Mouse (Mus musculus): Measurements from ENCODE around the gene Dzip1.

Dzip1 gene

DNA sequence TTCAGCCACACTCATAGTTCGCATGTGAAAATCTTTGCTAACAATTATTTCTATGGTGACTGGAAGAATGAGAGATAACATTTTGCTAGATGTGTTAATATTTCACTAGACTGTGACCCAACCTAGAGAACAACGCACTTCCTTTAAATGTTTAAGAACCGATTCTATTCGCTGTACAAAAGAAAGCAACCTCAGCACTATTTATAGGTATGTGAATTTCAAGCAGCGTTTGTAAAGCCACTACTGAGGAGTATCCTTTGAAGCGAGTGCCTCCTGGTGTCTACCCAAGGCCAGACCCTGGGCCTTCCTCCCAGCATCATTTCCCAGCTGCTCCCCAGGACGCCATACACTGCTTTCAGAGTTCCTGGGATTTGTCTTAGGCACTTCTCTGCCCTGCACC is 4.6 kb downstream of the Dzip1 start:
- DNase-seq: no peak

DNA sequence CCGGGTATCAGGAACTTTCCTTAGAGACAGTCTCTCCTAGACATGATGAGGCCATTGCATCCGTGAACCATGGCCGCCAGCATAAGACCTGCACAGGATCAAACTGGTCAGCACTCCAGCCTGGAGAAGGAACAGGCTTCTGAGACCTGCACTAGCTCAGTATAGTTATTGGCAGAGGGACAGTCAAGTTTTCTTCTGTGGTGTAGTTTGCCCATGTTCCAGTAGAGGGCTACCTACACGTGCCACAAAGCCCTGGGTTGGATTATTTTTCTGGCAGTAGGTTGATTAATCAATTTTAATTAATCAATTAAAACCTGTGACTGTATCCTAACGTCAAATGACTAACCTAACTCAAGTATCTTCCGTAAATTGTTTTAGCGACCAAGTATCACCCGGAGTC is 6.2 kb downstream of the Dzip1 start:
- DNase-seq: peak; percentile 51

GRCm38 (mm10) chr14:118913651-118914050 is 11.6 kb downstream of the Dzip1 start:
- no peak for DNase-seq

DNA sequence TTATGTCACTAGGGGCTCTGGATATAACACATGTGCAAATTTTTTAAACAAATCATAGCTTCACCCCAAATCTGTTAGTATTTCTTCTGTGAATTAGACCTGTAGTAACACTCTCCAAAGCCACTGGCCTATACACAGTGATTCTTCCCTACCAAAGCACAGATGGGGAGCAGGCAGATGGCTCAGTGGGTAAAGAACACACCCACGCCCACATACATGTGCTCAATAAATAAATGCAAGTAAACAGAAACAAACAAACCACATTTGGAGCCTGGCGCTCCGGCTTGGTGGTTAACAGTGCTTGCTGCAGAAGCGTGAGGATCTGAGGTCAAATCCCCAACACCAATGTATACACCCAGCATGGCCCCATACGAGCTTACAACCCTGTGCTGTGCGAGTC is 13.7 kb downstream of the Dzip1 start:
- DNase-seq: no peak

- DNase-seq: peak; percentile 80
Observed at GRCm38 (mm10) chr14:118910332-118911222, 14.7 kb downstream of the Dzip1 start.

DNA sequence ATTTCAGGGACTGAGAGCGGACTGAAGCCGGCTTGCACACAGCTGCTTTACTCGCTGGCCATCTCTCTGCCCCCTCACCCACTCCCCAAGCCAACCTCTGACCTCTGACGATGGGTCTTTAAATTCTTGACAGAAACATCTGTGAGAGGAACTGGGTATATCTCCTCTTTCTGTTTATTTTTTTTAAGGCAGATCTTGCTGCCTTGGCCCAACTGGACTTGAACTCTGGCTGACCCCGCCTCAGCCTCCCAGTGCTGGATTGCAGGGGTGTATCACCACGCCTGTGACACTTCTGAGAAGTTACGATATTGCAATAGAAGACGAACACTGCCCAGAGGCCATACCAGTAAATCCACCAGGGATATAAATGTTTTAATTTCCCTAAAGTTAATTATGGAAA is 15.4 kb downstream of the Dzip1 start:
- DNase-seq: no peak

- no peak for DNase-seq
Observed at GRCm38 (mm10) chr14:118907592-118907991, 17.7 kb downstream of the Dzip1 start.

- DNase-seq: no peak
Observed at GRCm38 (mm10) chr14:118903867-118904562, 21.2 kb downstream of the Dzip1 start.

DNA sequence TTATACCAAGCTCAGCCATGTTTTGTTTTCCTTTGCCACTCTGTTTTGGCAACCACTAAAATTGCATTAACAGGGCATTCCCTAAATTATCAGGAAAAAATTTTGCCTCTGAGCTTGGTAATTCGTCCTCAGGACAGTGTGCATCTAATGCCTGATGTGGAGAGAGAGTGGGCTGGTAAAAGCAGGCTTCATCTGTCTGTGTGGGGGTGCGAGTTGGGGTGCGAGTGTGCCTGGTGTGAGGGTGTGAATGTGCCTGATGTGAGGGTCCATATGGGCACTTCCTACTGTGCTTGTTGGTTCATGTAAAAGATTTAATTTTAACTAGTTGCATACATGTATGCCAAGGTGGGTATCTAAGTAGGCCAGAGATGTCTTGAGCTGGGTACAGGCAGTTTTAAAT is 21.9 kb downstream of the Dzip1 start:
- peak; percentile 51 for DNase-seq

GRCm38 (mm10) chr14:118900911-118901310 is 24.3 kb downstream of the Dzip1 start:
- DNase-seq: no peak

- no peak for DNase-seq
Observed at GRCm38 (mm10) chr14:118899940-118900339, 25.3 kb downstream of the Dzip1 start.

DNA sequence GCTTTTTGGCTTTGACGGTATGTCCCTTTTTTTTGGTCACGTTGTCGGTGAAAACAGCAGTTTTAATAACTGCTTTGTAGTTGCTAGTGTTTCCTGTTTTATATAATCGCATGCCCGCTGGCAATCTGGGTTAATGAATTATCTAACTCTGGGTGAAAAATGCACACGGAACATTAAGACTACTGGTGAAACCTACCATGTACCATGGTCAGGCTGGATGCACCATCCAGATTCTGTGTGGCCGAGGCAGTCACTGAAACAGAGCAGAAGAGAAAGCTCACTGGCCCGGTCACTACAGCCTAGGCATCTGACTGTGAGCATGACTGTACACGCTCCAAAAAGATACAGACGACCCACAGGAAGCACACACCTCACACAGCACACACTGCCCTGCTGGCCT is 29.6 kb downstream of the Dzip1 start:
- DNase-seq: no peak

- no peak for DNase-seq
Observed at GRCm38 (mm10) chr14:118895228-118895627, 30.0 kb downstream of the Dzip1 start.

DNA sequence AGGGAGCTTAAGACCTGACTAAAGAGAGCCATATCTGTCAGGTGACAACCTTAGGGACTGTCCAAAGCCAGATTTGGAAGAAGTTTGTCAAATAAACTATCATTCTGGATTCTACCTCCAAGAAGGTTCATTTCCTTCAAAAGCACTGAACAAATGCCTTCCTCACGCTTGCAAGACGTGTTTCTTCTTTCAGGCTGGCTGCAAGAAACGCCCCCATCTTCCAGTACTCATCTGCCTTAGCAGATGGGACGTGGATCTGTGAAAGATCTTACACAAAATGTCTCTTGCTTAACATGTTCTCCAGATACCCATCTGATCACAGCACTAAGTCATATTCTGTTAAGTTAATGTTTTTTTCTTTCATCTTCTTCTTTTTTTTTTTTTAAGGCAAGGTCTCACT is 35.2 kb downstream of the Dzip1 start:
- DNase-seq: peak; percentile 83

DNA sequence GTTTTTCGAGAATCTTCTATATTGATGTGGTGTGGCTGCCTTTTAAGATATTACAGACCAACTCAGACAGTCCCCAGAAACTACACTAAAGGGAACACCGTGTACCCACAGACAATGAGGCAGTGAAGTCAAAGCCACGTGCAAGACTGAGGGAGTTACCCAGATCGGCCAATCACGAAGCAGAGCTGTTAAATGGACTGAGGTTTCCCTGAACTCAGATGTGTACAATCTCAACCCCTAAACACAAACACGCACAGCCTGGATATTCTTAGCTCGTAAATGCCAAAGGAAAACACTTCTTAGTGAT is 41.1 kb downstream of the Dzip1 start:
- no peak for DNase-seq

DNA sequence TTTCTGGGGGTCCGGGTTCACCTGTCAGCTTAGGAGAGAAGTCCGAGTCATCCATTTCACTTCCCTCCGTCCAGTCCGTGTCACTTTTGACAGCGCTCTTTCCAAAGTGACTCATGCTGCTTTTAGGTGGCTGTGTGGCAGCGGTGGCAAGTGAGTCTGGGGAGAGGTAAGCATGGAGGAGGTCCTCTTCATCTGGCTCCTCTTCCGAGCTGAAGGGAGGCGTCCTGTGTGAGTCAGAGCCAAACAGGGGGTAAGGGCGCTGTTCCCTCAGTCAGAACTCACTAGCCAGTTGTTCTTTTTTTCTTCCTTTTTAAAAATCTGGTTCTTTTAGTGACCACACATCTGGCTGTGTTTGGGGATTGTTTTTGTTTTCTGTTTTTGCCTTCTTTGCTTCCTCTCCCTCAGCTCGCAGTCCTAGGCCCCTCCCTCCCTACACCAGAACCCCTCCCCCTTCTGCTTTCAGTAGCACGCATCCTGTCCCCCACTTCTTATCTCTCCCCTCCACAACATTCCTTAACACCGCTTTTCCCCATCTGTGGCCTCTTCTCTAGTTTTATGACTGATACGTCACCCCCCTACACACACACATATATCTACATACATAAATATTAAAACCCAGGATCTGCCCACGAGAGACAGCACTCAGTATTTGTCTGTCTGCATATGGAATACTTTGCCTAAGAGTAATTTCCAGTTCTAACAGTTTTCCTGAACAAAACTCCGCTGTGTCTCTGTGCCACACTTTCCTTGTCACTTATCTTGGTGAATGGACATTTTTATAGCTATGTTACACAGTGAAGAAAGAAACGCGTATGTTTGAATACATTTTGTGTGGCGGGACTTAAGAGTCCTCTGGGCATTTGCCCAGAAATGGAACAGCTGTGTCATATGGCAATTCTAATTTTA is 41.7 kb downstream of the Dzip1 start:
- DNase-seq: no peak

DNA sequence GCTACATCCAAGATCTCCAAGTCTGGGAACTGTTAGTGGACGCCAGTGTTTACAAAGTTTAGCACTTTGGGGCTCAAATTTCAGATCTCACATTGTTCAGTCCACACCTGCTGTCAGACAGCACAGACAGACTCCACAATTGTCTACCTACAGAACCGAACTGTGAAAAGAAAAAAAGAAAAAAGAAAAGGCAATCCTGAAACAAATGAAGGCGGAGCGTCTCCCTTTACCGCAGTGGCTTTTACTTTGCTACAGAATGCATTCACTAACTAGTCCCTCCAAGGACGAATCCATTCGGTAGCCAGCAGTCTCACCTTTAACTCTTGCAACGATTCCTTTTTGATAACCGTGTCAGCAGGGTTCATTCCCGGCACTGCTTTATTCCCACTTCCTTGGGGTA is 44.6 kb downstream of the Dzip1 start:
- DNase-seq: no peak

- no peak for DNase-seq
Observed at GRCm38 (mm10) chr14:118878346-118878910, 46.8 kb downstream of the Dzip1 start.

DNA sequence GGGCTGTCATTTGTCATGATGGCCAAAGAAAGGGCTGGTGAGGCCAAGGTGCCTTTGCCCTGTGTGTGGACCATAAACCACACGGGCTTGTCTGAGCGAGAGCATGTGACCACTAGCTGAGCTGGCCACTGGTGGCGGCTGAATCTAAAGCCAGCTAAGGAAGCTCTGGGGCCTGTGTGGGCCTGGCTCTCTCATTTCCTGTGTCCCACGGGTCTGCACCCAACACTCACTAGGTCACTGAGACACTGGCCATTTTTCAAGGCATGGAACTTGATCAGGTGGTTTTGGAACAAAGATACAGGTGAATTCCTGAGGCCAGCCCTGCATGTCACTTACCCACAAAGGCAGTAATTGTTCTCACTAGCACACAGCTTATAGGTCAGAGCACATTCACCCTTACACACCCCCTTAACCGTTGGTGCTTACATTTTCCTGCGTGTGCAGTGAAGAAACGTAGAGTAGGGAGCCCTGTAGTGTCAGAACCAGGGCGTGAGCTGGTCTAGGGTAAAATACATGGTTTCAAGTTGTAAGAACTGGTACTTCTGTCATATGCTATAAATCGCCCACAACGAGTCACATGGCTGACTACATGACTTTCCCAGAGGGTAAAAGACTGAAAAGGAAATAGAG is 50.4 kb downstream of the Dzip1 start:
- no peak for DNase-seq

GRCm38 (mm10) chr14:118874126-118874525 is 51.1 kb downstream of the Dzip1 start:
- DNase-seq: no peak

GRCm38 (mm10) chr14:118869712-118870111 is 55.5 kb downstream of the Dzip1 start:
- no peak for DNase-seq

DNA sequence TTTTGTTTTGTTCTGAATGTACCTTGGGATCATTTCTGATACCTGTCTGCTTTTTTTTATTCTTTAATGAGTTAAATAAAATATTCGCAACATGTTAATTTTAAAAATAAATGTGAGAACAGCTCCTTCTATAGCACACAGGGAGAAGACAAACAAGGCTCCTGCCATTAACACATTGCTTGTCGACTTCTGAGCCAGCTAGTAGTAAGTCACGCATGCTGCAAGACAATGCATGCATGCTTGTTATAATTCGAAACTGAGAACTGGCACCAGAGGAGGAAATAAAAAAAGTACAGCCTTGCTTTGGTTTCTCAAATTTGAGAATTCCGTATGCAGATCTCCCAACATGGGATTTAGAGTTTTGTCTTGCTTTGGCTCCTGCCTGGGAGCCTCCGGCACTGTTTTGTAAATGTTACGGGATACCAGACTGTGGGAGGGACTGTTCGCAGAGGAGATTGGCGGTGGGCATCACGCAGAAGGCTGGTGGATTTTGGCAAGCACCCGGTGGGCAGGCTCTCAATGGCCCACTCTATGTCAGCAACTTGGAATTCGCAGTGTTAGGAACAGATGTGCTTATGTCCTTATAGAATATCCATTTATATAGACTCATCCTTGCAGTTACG is 57.0 kb downstream of the Dzip1 start:
- DNase-seq: no peak
